Comparison of ENCODE assay signal across 29 mouse cellular contexts in genomic region chr4:148583257-148583656, GRCm38 (mm10). TPM values are rescaled to one million over a fixed set of nuclear protein-coding genes. Genes with fewer than 3 reads are reported as not detected.
DNase-seq lines count a peak whose midpoint lies in the region; ATAC-seq and TF ChIP-seq lines count a peak whose summit lies in the region.
"Had no signal": no experiment of that assay in that cellular context is flagged by ENCODE, and none has a peak within 500 bp of the region (broad histone marks: within the 10 kb centered on the region; RNA-seq: fewer than 3 reads in every experiment).

No protein-coding gene starts in this region.

- no peak for TF ChIP-seq CTCF in G1E (IDR thresholded peaks at IDR 0.05; ENCODE audit: low read depth, low read length)

- DNase-seq in 416B (ENCODE audit: low read depth) (peak; percentile 86), G1E (ENCODE audit: low spot score) (peak; percentile 70)
- DNase-seq in adrenal gland, adult (ENCODE audit: inconsistent age in 2 of 2, low spot score in 1 of 2): no peak
- no peak for DNase-seq in left cerebral cortex, postnatal 14 days (ENCODE audit: low spot score in 2 of 2)
- no peak for DNase-seq in left cerebral cortex, postnatal 10 days (ENCODE audit: extremely low spot score in 1 of 2, low spot score in 2 of 2)
- no peak for DNase-seq in spleen, postnatal 36 days (ENCODE audit: low spot score in 2 of 2)
- DNase-seq: adrenal gland, adult 8-10 months; cerebellum, adult 9-10 months; gastrocnemius, postnatal 10 days; heart, adult 11 months; kidney, adult 11 months; midbrain, embryonic 14.5 days; right cerebral cortex, adult 18-20 months; right cerebral cortex, postnatal 4 days had no signal

- ATAC-seq in G1E (ENCODE audit: extremely low read depth, insufficient number of reproducible peaks, low FRiP score, poor library complexity, severe bottlenecking): peak; percentile 88
- ATAC-seq in granulocyte monocyte progenitor cell, adult 5-6 weeks (replicated peaks; ENCODE audit: poor library complexity, severe bottlenecking): peak; percentile 90
- ATAC-seq: forebrain, embryonic 14.5 days; Patski had no signal

- intact Hi-C loops in left cerebral cortex, postnatal 14 days (cut with DNase I): no loop called here
- intact Hi-C loops in left cerebral cortex, postnatal 10 days (cut with DNase I): no loop called here

- H3K27me3 ChIP-seq in G1E (ENCODE audit: insufficient read depth, low read length): no peaks in the 10 kb centered on the region
- H3K27me3 ChIP-seq in megakaryocyte, embryonic 14.5 days (replicated peaks): no peaks in the 10 kb centered on the region
- H3K27me3 ChIP-seq: embryonic facial prominence, embryonic 15.5 days; hindbrain, embryonic 12.5 days; kidney, embryonic 15.5 days; limb, embryonic 12.5 days; liver, embryonic 15.5 days; neural tube, embryonic 12.5 days; Patski had no signal

- peak overlapping the region; percentile 21; the same call in 1 of the 2 replicates for H3K4me3 ChIP-seq in G1E (ENCODE audit: low read depth, low read length)
- H3K4me3 ChIP-seq in megakaryocyte, embryonic 14.5 days (replicated peaks): peak overlapping the region; percentile 86
- H3K4me3 ChIP-seq: embryonic facial prominence, embryonic 15.5 days; hindbrain, embryonic 12.5 days; kidney, embryonic 15.5 days; limb, embryonic 12.5 days; liver, embryonic 15.5 days; neural tube, embryonic 12.5 days had no signal

- peaks cover 57% of the 10 kb centered on the region for H3K36me3 ChIP-seq in G1E (replicated peaks)
- peaks cover 47% of the 10 kb centered on the region for H3K36me3 ChIP-seq in megakaryocyte, embryonic 14.5 days (replicated peaks; ENCODE audit: low read length)

- H3K9me3 ChIP-seq in G1E (replicated peaks): no peaks in the 10 kb centered on the region
- H3K9me3 ChIP-seq in megakaryocyte, embryonic 14.5 days: no peaks in the 10 kb centered on the region
- H3K9me3 ChIP-seq: embryonic facial prominence, embryonic 15.5 days; hindbrain, embryonic 12.5 days; kidney, embryonic 15.5 days; limb, embryonic 12.5 days; liver, embryonic 15.5 days; neural tube, embryonic 12.5 days had no signal

- peaks cover 46% of the 10 kb centered on the region for H3K4me1 ChIP-seq in G1E (ENCODE audit: insufficient read depth, low read depth, low read length)
- peaks cover 71% of the 10 kb centered on the region for H3K4me1 ChIP-seq in megakaryocyte, embryonic 14.5 days
- H3K4me1 ChIP-seq: embryonic facial prominence, embryonic 15.5 days; hindbrain, embryonic 12.5 days; kidney, embryonic 15.5 days; limb, embryonic 12.5 days; neural tube, embryonic 12.5 days had no signal

RNA-seq across cellular contexts. Expression of gene Srm, which starts 8.0 kb away (rescaled TPM):
- total RNA-seq in G1E (2014; fragmentation: Nextera tagmentation) (328 and 436 TPM in 2 replicates), G1E (2017) (37.8 and 39.5 TPM in 2 replicates)
- polyA plus RNA-seq in G1E (2012): 379 and 407 TPM in 2 replicates
- total RNA-seq in granulocyte monocyte progenitor cell, adult 5-6 weeks (2014; fragmentation: Nextera tagmentation): 230 and 275 TPM in 2 replicates
- 53.4 and 63.4 TPM in 2 replicates for total RNA-seq in granulocyte monocyte progenitor cell, adult 5-6 weeks (2017)
- polyA plus RNA-seq in megakaryocyte, embryonic 14.5 days (2012; ENCODE audit: insufficient read depth, low replicate concordance): 215 and 385 TPM in 2 replicates
- 10 to 100 TPM; 85.8 to 92.2 TPM for total RNA-seq in left cerebral cortex, postnatal 14 days (2021)
- total RNA-seq in left cerebral cortex, postnatal 10 days (2021): 10 to 100 TPM; 82.0 to 88.0 TPM

RNA-seq across cellular contexts. Expression of gene Masp2, which starts 19.1 kb away (rescaled TPM):
- total RNA-seq in G1E (2014; fragmentation: Nextera tagmentation) (16.5 and 18.1 TPM in 2 replicates), G1E (2017) (2.3 and 2.9 TPM in 2 replicates)
- 0.57 and 0.69 TPM in 2 replicates for polyA plus RNA-seq in G1E (2012)
- total RNA-seq in granulocyte monocyte progenitor cell, adult 5-6 weeks (2014; fragmentation: Nextera tagmentation): 0.47 TPM in 1 of 2 replicates, not detected in the other
- 0.46 and 0.65 TPM in 2 replicates for total RNA-seq in granulocyte monocyte progenitor cell, adult 5-6 weeks (2017)
- polyA plus RNA-seq in megakaryocyte, embryonic 14.5 days (2012; ENCODE audit: insufficient read depth, low replicate concordance): not detected in 2 replicates
- 1 to 10 TPM; 1.1 to 1.4 TPM for total RNA-seq in left cerebral cortex, postnatal 14 days (2021)
- total RNA-seq in left cerebral cortex, postnatal 10 days (2021): 1 to 10 TPM; 1.6 to 1.7 TPM
- polyA plus RNA-seq: forebrain, embryonic 14.5 days; heart, postnatal 0 days; large intestine, adult 2 months had no signal

RNA-seq across cellular contexts. Expression of gene Exosc10, which starts 25.0 kb away (rescaled TPM):
- total RNA-seq in G1E (2014; fragmentation: Nextera tagmentation) (133 and 151 TPM in 2 replicates), G1E (2017) (78.0 and 79.7 TPM in 2 replicates)
- polyA plus RNA-seq in G1E (2012): 48.8 and 55.9 TPM in 2 replicates
- total RNA-seq in granulocyte monocyte progenitor cell, adult 5-6 weeks (2014; fragmentation: Nextera tagmentation): 63.9 and 80.2 TPM in 2 replicates
- total RNA-seq in granulocyte monocyte progenitor cell, adult 5-6 weeks (2017): 57.7 and 62.5 TPM in 2 replicates
- 15.4 and 23.5 TPM in 2 replicates for polyA plus RNA-seq in megakaryocyte, embryonic 14.5 days (2012; ENCODE audit: insufficient read depth, low replicate concordance)
- total RNA-seq in left cerebral cortex, postnatal 14 days (2021): 10 to 100 TPM; 46.2 to 48.0 TPM
- 10 to 100 TPM; 54.1 to 56.6 TPM for total RNA-seq in left cerebral cortex, postnatal 10 days (2021)

RNA-seq across cellular contexts. Expression of gene Tardbp, which starts 43.6 kb away (rescaled TPM):
- total RNA-seq in G1E (2014; fragmentation: Nextera tagmentation) (296 and 308 TPM in 2 replicates), G1E (2017) (465 and 649 TPM in 2 replicates)
- 26.7 and 59.3 TPM in 2 replicates for polyA plus RNA-seq in G1E (2012)
- total RNA-seq in granulocyte monocyte progenitor cell, adult 5-6 weeks (2014; fragmentation: Nextera tagmentation): 411 and 464 TPM in 2 replicates
- 541 and 579 TPM in 2 replicates for total RNA-seq in granulocyte monocyte progenitor cell, adult 5-6 weeks (2017)
- polyA plus RNA-seq in megakaryocyte, embryonic 14.5 days (2012; ENCODE audit: insufficient read depth, low replicate concordance): 18.5 TPM in 1 of 2 replicates, not detected in the other
- 100 to 1,000 TPM; 178 to 201 TPM for total RNA-seq in left cerebral cortex, postnatal 14 days (2021)
- 100 to 1,000 TPM; 190 TPM for total RNA-seq in left cerebral cortex, postnatal 10 days (2021)

RNA-seq across cellular contexts. Expression of gene Gm572, which starts 59.9 kb away (rescaled TPM):
- total RNA-seq in G1E (2014; fragmentation: Nextera tagmentation): not detected in 2 replicates
- total RNA-seq in G1E (2017): not detected in 2 replicates
- polyA plus RNA-seq in G1E (2012): not detected in 2 replicates
- not detected in 2 replicates for total RNA-seq in granulocyte monocyte progenitor cell, adult 5-6 weeks (2014; fragmentation: Nextera tagmentation)
- not detected in 2 replicates for total RNA-seq in granulocyte monocyte progenitor cell, adult 5-6 weeks (2017)
- not detected in 2 replicates for polyA plus RNA-seq in megakaryocyte, embryonic 14.5 days (2012; ENCODE audit: insufficient read depth, low replicate concordance)
- total RNA-seq in left cerebral cortex, postnatal 14 days (2021): under 1 TPM in 1 of 2 experiments, not detected in 1; 0.26 TPM
- not detected for total RNA-seq in left cerebral cortex, postnatal 10 days (2021)
- total RNA-seq: adrenal gland, adult 8-10 months; layer of hippocampus, postnatal 14 days had no signal
- polyA plus RNA-seq: embryonic facial prominence, embryonic 15.5 days; forebrain, embryonic 14.5 days; frontal cortex, adult 2 months; hindbrain, embryonic 12.5 days; kidney, embryonic 15.5 days; large intestine, adult 2 months; limb, embryonic 12.5 days; liver, embryonic 15.5 days; lung, embryonic 16.5 days; midbrain, embryonic 14.5 days; neural tube, embryonic 12.5 days; Patski had no signal

Comparison
In these comparisons a context has a peak if more than half of its experiments do, and no peak if none do; other contexts are left out.
1. DNase-seq: peak in 416B (single experiment) and G1E (single experiment); none in adrenal gland, adult (0 of 2), left cerebral cortex, postnatal 14 days (0 of 2), left cerebral cortex, postnatal 10 days (0 of 2) and spleen, postnatal 36 days (0 of 2).